Mouse (Mus musculus) MEL (cell line): Measurements from ENCODE around the gene Hs3st6. TPM values are rescaled to one million over a fixed set of nuclear protein-coding genes. Genes with fewer than 3 reads are reported as not detected.

Experiments used
- DNase-seq: peaks from one replicate; pipeline ENCODE4 v3.0.0; 2011; ENCODE audit warnings: low read depth, low spot score
- H3K27ac ChIP-seq: 2 replicates; pipeline ENCODE4 v1.5.1; 2012; ENCODE audit warnings: low read depth, mild to moderate bottlenecking, control low read depth, low read length, moderate library complexity; ENCODE audit not compliant: control insufficient read depth
- H3K27me3 ChIP-seq, 2 experiments: fragments of 150-350 bp in 1 of 2; sonication (generic) in 1 of 2; 2 replicates each; pipeline ENCODE4 v1.6.1; 2012; ENCODE audit warnings: low read length in 2 of 2, mild to moderate bottlenecking in 2 of 2, improper control_type of control experiment in 1 of 2, moderate library complexity in 1 of 2; ENCODE audit not compliant: insufficient read depth in 2 of 2, control insufficient read depth in 1 of 2
- H3K36me3 ChIP-seq, 2 experiments: 2 replicates each; pipeline ENCODE4 v1.6.1; 2012 to 2014; ENCODE audit warnings: low read length in 2 of 2, improper control_type of control experiment in 1 of 2, inconsistent platforms in 1 of 2, mild to moderate bottlenecking in 1 of 2; ENCODE audit not compliant: insufficient read depth in 2 of 2, control insufficient read depth in 1 of 2
- H3K4me1 ChIP-seq, 2 experiments: fragments of 150-350 bp in 1 of 2; sonication (generic) in 1 of 2; 2 replicates each; pipeline ENCODE4 v1.6.1; 2012; ENCODE audit warnings: low read length in 2 of 2, improper control_type of control experiment in 1 of 2, mild to moderate bottlenecking in 1 of 2; ENCODE audit not compliant: insufficient read depth in 2 of 2, control insufficient read depth in 1 of 2
- H3K4me3 ChIP-seq, 2 experiments: fragments of 150-350 bp in 1 of 2; sonication (generic) in 1 of 2; 2 replicates each; pipeline ENCODE4 v1.5.1; 2012; ENCODE audit warnings: low read depth in 2 of 2, low read length in 2 of 2, mild to moderate bottlenecking in 2 of 2, moderate library complexity in 2 of 2, control low read depth in 1 of 2, improper control_type of control experiment in 1 of 2; ENCODE audit not compliant: control insufficient read depth in 1 of 2, insufficient read depth in 1 of 2
- H3K79me2 ChIP-seq: 2 replicates; pipeline ENCODE4 v1.6.1; 2012; ENCODE audit warnings: mild to moderate bottlenecking, low read length, moderate library complexity; ENCODE audit not compliant: control insufficient read depth, poor library complexity, insufficient read depth
- H3K9ac ChIP-seq: 2 replicates; pipeline ENCODE4 v1.6.1; 2012; ENCODE audit warnings: low read depth, mild to moderate bottlenecking, control low read depth, low read length, moderate library complexity; ENCODE audit not compliant: control insufficient read depth, poor library complexity, severe bottlenecking
- H3K9me3 ChIP-seq: fragments of 150-350 bp; sonication (generic); replicated peaks from 2 replicates; pipeline ENCODE4 v1.6.1; 2012; ENCODE audit warnings: mild to moderate bottlenecking, low read length, improper control_type of control experiment, moderate library complexity; ENCODE audit not compliant: insufficient read depth
- CHD1 ChIP-seq: IDR thresholded peaks from 2 replicates; pipeline ENCODE4 v1.6.1; 2012; ENCODE audit warnings: low read depth, mild to moderate bottlenecking, inconsistent platforms, low read length, improper control_type of control experiment
- CHD2 ChIP-seq: IDR thresholded peaks from 2 replicates; pipeline ENCODE4 v1.6.1; 2011; ENCODE audit warnings: low read length, improper control_type of control experiment
- CTCF ChIP-seq, 3 experiments: IDR thresholded peaks in 2 of 3; conservative IDR thresholded peaks in 1 of 3; 2 replicates each; pipeline ENCODE4 v1.5.1; 2011 to 2012; ENCODE audit warnings: low read length in 3 of 3, low read depth in 2 of 3, mild to moderate bottlenecking in 2 of 3, improper control_type of control experiment in 1 of 3, inconsistent platforms in 1 of 3, mixed read lengths in 1 of 3, moderate library complexity in 1 of 3; ENCODE audit not compliant: control insufficient read depth in 1 of 3, insufficient read depth in 1 of 3, poor library complexity in 1 of 3, severe bottlenecking in 1 of 3
- E2F4 ChIP-seq: IDR thresholded peaks from 2 replicates; pipeline ENCODE4 v1.6.1; 2011; ENCODE audit warnings: low read depth, low read length, improper control_type of control experiment, borderline replicate concordance
- ELF1 ChIP-seq: IDR thresholded peaks from 2 replicates; pipeline ENCODE4 v1.6.1; 2014; ENCODE audit warnings: low read depth, mild to moderate bottlenecking, inconsistent platforms, low read length, improper control_type of control experiment, moderate library complexity
- EP300 ChIP-seq, 2 experiments: IDR thresholded peaks; 2 replicates each; pipeline ENCODE4 v1.6.1; 2011; ENCODE audit warnings: improper control_type of control experiment in 2 of 2, low read length in 2 of 2, low read depth in 1 of 2, mild to moderate bottlenecking in 1 of 2
- GABPA ChIP-seq: IDR thresholded peaks from 2 replicates; pipeline ENCODE4 v1.6.1; 2012; ENCODE audit warnings: low read depth, mild to moderate bottlenecking, inconsistent platforms, low read length, improper control_type of control experiment, moderate library complexity
- HCFC1 ChIP-seq: IDR thresholded peaks from 2 replicates; pipeline ENCODE4 v1.6.1; 2012; ENCODE audit warnings: low read depth, mild to moderate bottlenecking, inconsistent platforms, low read length, improper control_type of control experiment, moderate library complexity
- JUND ChIP-seq: IDR thresholded peaks from 2 replicates; pipeline ENCODE4 v1.6.1; 2011; ENCODE audit warnings: low read depth, mild to moderate bottlenecking, improper control_type of control experiment, low read length
- MAX ChIP-seq: IDR thresholded peaks from 2 replicates; pipeline ENCODE4 v1.6.1; 2011; ENCODE audit warnings: low read length, improper control_type of control experiment
- MAZ ChIP-seq: IDR thresholded peaks from 2 replicates; pipeline ENCODE4 v1.6.1; 2012; ENCODE audit warnings: low read depth, mild to moderate bottlenecking, inconsistent platforms, low read length, improper control_type of control experiment
- MEF2A ChIP-seq: IDR thresholded peaks from 2 replicates; pipeline ENCODE4 v1.6.1; 2014; ENCODE audit warnings: low read depth, mild to moderate bottlenecking, inconsistent platforms, low read length, improper control_type of control experiment; ENCODE audit not compliant: poor library complexity, insufficient replicate concordance, severe bottlenecking; ENCODE audit errors: extremely low read depth
- MXI1 ChIP-seq: IDR thresholded peaks from 2 replicates; pipeline ENCODE4 v1.6.1; 2011; ENCODE audit warnings: mild to moderate bottlenecking, low read depth, low read length, improper control_type of control experiment
- MYB ChIP-seq: IDR thresholded peaks from 2 replicates; pipeline ENCODE4 v1.6.1; 2011; ENCODE audit warnings: mild to moderate bottlenecking, low read depth, low read length, improper control_type of control experiment
- MYC ChIP-seq: IDR thresholded peaks from 2 replicates; pipeline ENCODE4 v1.6.1; 2011; ENCODE audit warnings: low read depth, mild to moderate bottlenecking, low read length, improper control_type of control experiment, moderate library complexity
- NELFE ChIP-seq: IDR thresholded peaks from 2 replicates; pipeline ENCODE4 v1.6.1; 2011; ENCODE audit warnings: low read depth, low read length, improper control_type of control experiment
- NRF1 ChIP-seq: IDR thresholded peaks from 2 replicates; pipeline ENCODE4 v1.6.1; 2014; ENCODE audit warnings: low read depth, mild to moderate bottlenecking, inconsistent platforms, low read length, improper control_type of control experiment, moderate library complexity; ENCODE audit not compliant: poor library complexity, insufficient read depth, severe bottlenecking
- POLR2A ChIP-seq, 2 experiments: IDR thresholded peaks; 2 replicates each; pipeline ENCODE4 v1.6.1; 2011 to 2012; ENCODE audit warnings: low read length in 2 of 2, mild to moderate bottlenecking in 2 of 2, control low read depth in 1 of 2, improper control_type of control experiment in 1 of 2, low read depth in 1 of 2, moderate library complexity in 1 of 2; ENCODE audit not compliant: control insufficient read depth in 1 of 2, insufficient read depth in 1 of 2, poor library complexity in 1 of 2
- POLR2AphosphoS5 ChIP-seq: IDR thresholded peaks from 2 replicates; pipeline ENCODE4 v1.6.1; 2012; ENCODE audit warnings: low read depth, borderline replicate concordance, mild to moderate bottlenecking, inconsistent platforms, low read length, moderate library complexity, mixed read lengths
- RCOR1 ChIP-seq: IDR thresholded peaks from 2 replicates; pipeline ENCODE4 v1.6.1; 2012; ENCODE audit warnings: low read depth, mild to moderate bottlenecking, inconsistent platforms, low read length, improper control_type of control experiment
- SMC3 ChIP-seq: IDR thresholded peaks from 2 replicates; pipeline ENCODE4 v1.6.1; 2011; ENCODE audit warnings: low read depth, low read length, improper control_type of control experiment
- TAL1 ChIP-seq: IDR thresholded peaks from 2 replicates; pipeline ENCODE4 v1.6.1; 2012; ENCODE audit warnings: mild to moderate bottlenecking, inconsistent platforms, low read length, moderate library complexity, mixed read lengths
- TBP ChIP-seq: IDR thresholded peaks from 2 replicates; pipeline ENCODE4 v1.8.0; 2011; ENCODE audit warnings: low read depth, low read length, improper control_type of control experiment
- TCF12 ChIP-seq: IDR thresholded peaks from 2 replicates; pipeline ENCODE4 v1.6.1; 2014; ENCODE audit warnings: low read depth, mild to moderate bottlenecking, inconsistent platforms, low read length, improper control_type of control experiment, moderate library complexity
- USF2 ChIP-seq, 2 experiments: IDR thresholded peaks; 2 replicates each; pipeline ENCODE4 v1.6.1; 2011 to 2012; ENCODE audit warnings: improper control_type of control experiment in 2 of 2, low read length in 2 of 2, borderline replicate concordance in 1 of 2, inconsistent platforms in 1 of 2, low read depth in 1 of 2, mild to moderate bottlenecking in 1 of 2; ENCODE audit not compliant: insufficient read depth in 1 of 2
- ZC3H11A ChIP-seq: IDR thresholded peaks from 2 replicates; pipeline ENCODE4 v1.6.1; 2012; ENCODE audit warnings: low read depth, mild to moderate bottlenecking, inconsistent platforms, low read length, improper control_type of control experiment
- ZMIZ1 ChIP-seq: IDR thresholded peaks from 2 replicates; pipeline ENCODE4 v1.6.1; 2012; ENCODE audit warnings: low read depth, mild to moderate bottlenecking, inconsistent platforms, low read length, improper control_type of control experiment, moderate library complexity
- ZNF384 ChIP-seq: IDR thresholded peaks from 2 replicates; pipeline ENCODE4 v1.6.1; 2012; ENCODE audit warnings: low read depth, mild to moderate bottlenecking, inconsistent platforms, low read length, improper control_type of control experiment
- polyA plus RNA-seq, 2 experiments: library from polyadenylated mRNA; stranded (reverse) in 1 of 2; unstranded in 1 of 2; fragments of >175 nt in 1 of 2; fragments of >200 nt in 1 of 2; gene quantifications; 2 replicates each; pipeline versions ENCODE4 v1.2.1 to v1.2.4; 2012; ENCODE audit warnings: low replicate concordance in 2 of 2, low read depth in 1 of 2; ENCODE audit not compliant: insufficient read length in 2 of 2, insufficient read depth in 1 of 2, missing spikeins in 1 of 2
- total RNA-seq: library from RNA; depleted of rRNA; stranded (reverse); fragments of 300-350 nt; gene quantifications from 2 replicates; pipeline ENCODE4 v1.2.3, GENCODE M21; 2012

Gene Hs3st6
- total and polyA plus RNA-seq, 3 experiments, result not detected

GRCm38 (mm10) chr17:24744381-24744780 lies 8.4 kb upstream of the Hs3st6 start:
- Histone ChIP-seq H3K4me1 (no peaks in the 10 kb centered on the region), H3K4me3 (no peak overlapping the region), H3K27me3 (peaks cover 0 to 4% of the 10 kb centered on the region in 2 experiments; a peak in 1 of 4 replicates), H3K27ac (no peak overlapping the region), H3K79me2 (no peaks in the 10 kb centered on the region), H3K9me3 (no peaks in the 10 kb centered on the region), H3K36me3 (no peaks in the 10 kb centered on the region), H3K9ac (no peak overlapping the region)
- DNase-seq, result peak; percentile 20
- TF ChIP-seq MXI1, result no peak
- no peak for TF ChIP-seq ELF1
- TF ChIP-seq ZMIZ1, result no peak
- no peak for TF ChIP-seq USF2 (IDR thresholded peaks at IDR 0.05; ENCODE audit: borderline replicate concordance in 1 of 2, insufficient read depth in 1 of 2, low read depth in 1 of 2, low read length in 2 of 2)

GRCm38 (mm10) chr17:24745526-24746497 lies 7.0 kb upstream of the Hs3st6 start:
- Histone ChIP-seq H3K4me3 (no peak overlapping the region), H3K27me3 (peaks cover 2 to 4% of the 10 kb centered on the region in 2 experiments; a peak in 2 of 4 replicates), H3K36me3 (no peaks in the 10 kb centered on the region), H3K4me1 (no peaks in the 10 kb centered on the region), H3K9me3 (no peaks in the 10 kb centered on the region), H3K27ac (no peak overlapping the region), H3K79me2 (no peaks in the 10 kb centered on the region), H3K9ac (no peak overlapping the region)
- DNase-seq, result peak; percentile 92
- TF ChIP-seq MAZ (no peak), JUND (0 out of 2 replicates have a peak, but pooled peaks have one; percentile 34), MAX (peak; percentile 55; the same call in 1 of the 2 replicates), CTCF (IDR thresholded peaks at IDR 0.05 in 2 of 3, conservative IDR thresholded peaks at IDR 0.05 in 1 of 3; ENCODE audit: control insufficient read depth in 1 of 3, insufficient read depth in 1 of 3, low read depth in 2 of 3, low read length in 3 of 3, poor library complexity in 1 of 3, severe bottlenecking in 1 of 3) (peak; percentile 86 to 97 (median 88)), HCFC1 (0 out of 2 replicates have a peak, but pooled peaks have one; percentile 17), TAL1 (no peak), POLR2A (IDR thresholded peaks at IDR 0.05; ENCODE audit: control insufficient read depth in 1 of 2, insufficient read depth in 1 of 2, low read depth in 1 of 2, low read length in 2 of 2, poor library complexity in 1 of 2) (no peak), MYC (peak; percentile 70; the same call in 1 of the 2 replicates), MYB (no peak), ZNF384 (no peak), ELF1 (0 out of 2 replicates have a peak, but pooled peaks have one; percentile 37), SMC3 (peak; percentile 89), USF2 (IDR thresholded peaks at IDR 0.05; ENCODE audit: borderline replicate concordance in 1 of 2, insufficient read depth in 1 of 2, low read depth in 1 of 2, low read length in 2 of 2) (no peak), GABPA (no peak), MEF2A (no peak), CHD2 (no peak), NELFE (no peak), POLR2AphosphoS5 (no peak), TCF12 (no peak), RCOR1 (no peak), TBP (0 out of 2 replicates have a peak, but pooled peaks have one; percentile 35), NRF1 (no peak), ZC3H11A (peak; percentile 92), CHD1 (no peak), E2F4 (no peak), EP300 (IDR thresholded peaks at IDR 0.05; ENCODE audit: low read depth in 1 of 2, low read length in 2 of 2) (no peak)
